Mouse (Mus musculus) bone marrow macrophage, adult 2 months (primary cell): ENCODE measurements around the gene Gsn.

Experiments
- CTCF ChIP-seq: IDR thresholded peaks from 2 replicates; pipeline ENCODE4 v1.5.1; 2012; ENCODE audit warnings: low read depth, mild to moderate bottlenecking, low read length, moderate library complexity
- POLR2A ChIP-seq: IDR thresholded peaks from 2 replicates; pipeline ENCODE4 v1.6.1; 2012; ENCODE audit warnings: mild to moderate bottlenecking, low read depth, low read length, borderline replicate concordance

GRCm38 (mm10) chr2:35244241-35244640 is 11.9 kb upstream of the Gsn start:
- TF ChIP-seq POLR2A (no peak), CTCF (no peak)
